Mouse (Mus musculus) CD4-positive, CD25-positive, alpha-beta regulatory T cell, adult 2 months (primary cell): ENCODE data around the gene Atp8a2.
A peak's percentile ranks its signal among the peaks of the same experiment; 100 is the strongest.

Experiments
- DNase-seq: peaks from one replicate; pipeline ENCODE4 v3.0.0-alpha.2; 2012; ENCODE audit warnings: low read depth, low spot score

The Atp8a2 gene

GRCm38 (mm10) chr14:59715695-59716442, 481.1 kb downstream of the Atp8a2 start:
- DNase-seq, result no peak

DNA sequence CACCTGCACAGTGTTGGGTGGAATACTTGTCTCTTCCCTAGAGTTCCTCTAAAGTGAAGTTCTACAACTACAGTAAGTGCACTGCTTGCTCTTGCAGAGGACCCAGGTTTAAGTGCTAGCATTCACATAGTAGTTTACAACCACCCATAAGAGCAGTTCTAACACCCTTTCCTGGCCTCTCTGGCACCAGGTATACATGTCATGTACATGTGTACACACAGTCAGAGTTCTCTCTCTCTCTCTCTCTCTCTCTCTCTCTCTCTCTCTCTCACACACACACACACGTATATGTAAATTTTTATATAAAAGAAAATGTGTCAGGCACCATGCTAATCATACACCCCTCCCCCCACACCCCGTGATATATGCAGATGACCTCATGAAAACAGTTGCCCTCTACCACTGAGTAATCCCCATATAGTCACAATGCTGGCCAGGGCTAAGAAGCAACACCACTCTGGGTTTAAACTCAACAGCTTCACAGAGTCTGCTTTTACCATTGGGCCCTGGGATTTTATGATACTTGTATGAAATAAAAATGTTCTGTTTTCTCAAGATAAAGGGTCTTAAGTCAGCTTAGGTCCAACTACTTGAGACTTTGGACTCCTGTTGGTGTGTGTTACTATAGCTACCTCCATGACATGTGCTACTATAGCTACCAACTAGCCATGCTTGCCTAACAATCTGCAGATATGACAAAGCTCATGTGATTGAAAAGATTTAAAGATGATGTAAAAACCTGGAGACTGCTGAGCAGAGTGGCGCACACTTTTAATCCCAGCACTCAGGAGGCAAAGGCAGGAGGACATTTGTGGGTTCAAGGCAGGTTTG, 487.3 kb downstream of the Atp8a2 start:
- DNase-seq, result no peak

DNA sequence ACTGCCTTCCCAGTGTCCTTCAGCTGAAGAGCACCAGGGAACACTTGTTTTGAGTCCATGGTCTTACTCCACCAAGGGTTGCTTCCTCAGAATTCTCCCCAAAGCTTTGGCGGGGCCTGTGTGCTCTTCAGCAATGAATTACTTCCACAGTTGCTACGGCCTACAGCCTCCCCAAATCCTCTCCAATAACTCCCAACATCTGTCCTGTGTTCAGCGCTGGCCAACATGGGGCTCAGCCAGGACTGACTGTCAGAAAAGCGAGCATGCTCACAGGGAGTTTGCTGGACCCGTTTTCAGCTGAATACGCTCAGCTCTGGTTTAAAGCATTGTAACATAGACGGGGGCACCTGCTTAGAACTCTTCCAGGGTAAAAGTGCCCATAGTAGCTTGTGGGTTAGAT, 489.0 kb downstream of the Atp8a2 start:
- DNase-seq, result no peak

DNA sequence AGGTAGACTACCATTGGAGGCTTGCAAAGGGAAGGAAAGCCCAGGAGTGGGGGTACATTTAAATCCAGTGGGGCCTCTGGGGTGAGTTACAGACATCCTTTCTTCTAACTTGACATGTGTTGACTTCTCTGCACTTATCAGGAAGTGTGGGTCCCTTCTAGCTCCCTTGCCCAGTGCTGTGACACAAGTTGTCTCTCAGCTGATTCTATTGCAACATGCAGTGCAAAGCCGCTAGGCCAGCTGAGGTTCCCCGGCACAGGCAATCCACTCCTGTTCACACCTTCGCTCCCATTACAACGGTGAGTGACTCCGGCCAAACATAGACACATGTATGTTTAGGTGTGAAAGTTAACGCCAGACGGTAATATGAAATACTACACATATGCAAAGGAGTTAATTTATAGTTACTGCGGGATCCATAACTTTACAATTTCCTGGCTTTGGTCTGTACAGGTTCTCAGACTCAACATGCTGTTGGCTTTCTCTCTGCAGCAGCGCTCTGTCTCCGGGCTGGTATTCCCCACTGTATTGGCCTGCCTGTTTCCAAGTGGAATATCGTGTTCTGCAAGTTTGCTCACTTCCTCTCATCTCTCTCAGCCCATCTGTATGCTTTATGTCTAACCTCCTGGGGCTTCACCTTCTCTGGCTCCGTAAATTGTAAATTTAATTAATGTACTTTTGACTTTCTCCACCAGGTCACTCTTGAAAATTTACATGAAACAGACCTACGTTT, 491.5 kb downstream of the Atp8a2 start:
- no peak for DNase-seq

GRCm38 (mm10) chr14:59701492-59701891, 495.5 kb downstream of the Atp8a2 start:
- no peak for DNase-seq

DNA sequence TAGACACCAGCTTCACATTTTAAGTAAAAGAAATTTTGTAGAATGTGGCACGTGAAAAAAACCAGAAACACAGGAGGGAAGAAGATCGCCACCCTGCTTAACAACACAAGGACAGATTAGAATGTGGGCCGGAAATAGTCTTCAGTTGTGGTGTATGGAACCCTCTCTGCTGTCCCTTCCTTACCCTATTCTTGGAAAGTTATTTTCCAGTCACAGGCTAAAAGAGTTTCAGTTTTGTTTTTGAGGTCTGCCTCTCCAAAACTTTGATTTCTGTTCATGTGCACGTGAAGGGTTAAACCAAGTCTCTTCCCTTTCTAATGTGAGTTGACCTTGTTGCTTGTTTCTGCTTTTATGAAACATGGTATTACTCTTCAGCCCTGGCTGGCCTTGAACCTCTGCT, 501.8 kb downstream of the Atp8a2 start:
- DNase-seq, result peak; percentile 16

DNA sequence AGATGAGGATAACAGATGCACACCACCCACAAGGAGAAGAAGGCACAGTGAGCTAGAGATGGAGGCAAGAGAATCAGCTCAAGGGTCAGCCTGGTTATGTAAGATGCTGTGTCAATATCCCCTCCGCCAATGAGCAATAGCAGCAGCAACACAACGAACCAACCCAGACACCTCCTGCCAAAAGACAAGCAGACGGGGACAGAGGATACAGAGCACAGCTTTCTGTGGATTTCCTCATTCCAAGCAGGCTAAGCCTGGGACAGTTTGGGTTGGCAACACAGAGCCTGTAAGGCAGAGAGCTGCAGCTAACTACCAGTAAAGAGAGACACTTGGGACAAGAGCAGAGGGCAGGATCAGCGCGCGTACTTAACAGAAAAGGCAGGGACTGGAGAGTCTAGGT, 504.8 kb downstream of the Atp8a2 start:
- DNase-seq, result no peak

- no peak for DNase-seq
These were observed 505.6 kb downstream of the Atp8a2 start for GRCm38 (mm10) chr14:59691402-59691801.

DNA sequence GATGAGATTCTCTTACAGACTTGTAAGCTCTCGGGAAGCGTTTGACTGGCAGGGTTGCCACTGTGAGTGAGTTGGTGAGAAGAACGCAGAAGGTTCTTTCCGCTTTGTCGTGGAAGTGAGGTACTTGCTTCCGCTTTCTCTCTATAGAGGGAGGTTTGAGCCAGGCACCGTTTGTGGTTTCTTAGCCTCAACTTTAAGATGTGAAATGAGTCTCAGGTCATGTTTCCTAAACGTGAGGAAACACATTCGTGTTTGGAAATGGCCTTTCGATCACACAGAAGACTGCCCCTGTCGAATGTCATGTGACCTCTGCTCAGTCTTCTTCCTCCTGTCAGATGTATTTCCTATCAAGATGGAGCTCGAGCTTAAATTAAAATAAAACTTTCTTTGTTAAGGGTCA, 506.0 kb downstream of the Atp8a2 start:
- DNase-seq, result peak; percentile 45

DNA sequence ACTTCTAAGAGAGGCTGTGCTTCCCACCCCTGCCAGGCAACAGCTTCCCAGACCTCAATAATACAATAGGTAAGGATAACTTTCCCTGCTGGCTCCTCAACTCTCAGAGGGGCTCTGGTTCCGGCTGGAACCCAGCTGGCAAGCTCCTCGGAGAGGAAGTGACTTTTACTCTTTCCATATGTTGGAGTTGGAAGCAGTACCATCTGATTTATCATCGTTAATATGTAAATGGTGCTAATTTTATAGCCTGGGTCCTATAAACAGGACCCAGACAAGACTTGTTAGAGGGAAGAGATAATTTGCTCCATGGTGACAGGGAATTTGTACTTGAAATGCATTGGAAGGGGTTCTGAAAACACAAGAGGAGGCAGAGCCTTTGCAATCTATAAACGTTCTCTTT, 507.4 kb downstream of the Atp8a2 start:
- no peak for DNase-seq

- no peak for DNase-seq
These were observed 510.8 kb downstream of the Atp8a2 start for GRCm38 (mm10) chr14:59686229-59686628.

GRCm38 (mm10) chr14:59685343-59685742, 511.6 kb downstream of the Atp8a2 start:
- no peak for DNase-seq

GRCm38 (mm10) chr14:59681906-59682305, 515.1 kb downstream of the Atp8a2 start:
- no peak for DNase-seq

GRCm38 (mm10) chr14:59677598-59678003, 519.4 kb downstream of the Atp8a2 start:
- DNase-seq, result no peak

DNA sequence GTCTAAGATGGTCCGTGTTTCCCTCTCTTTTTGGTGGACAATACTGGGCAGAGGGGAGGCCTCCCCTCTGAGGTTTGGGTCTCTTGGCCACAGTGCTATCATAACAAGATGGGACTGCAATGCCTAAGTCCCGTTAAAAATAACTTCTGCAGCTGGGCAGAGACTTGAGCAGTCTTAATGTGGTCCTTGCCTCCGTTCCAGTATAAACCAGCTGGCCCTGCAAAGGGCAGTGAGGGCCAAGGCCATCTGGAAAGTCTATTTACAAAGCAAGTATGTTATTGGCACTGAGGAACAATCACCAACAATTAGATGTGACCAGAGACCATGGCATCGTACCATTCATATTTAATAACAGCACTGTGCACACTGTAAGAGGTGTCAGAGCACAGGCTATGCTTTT, 521.6 kb downstream of the Atp8a2 start:
- no peak for DNase-seq

DNA sequence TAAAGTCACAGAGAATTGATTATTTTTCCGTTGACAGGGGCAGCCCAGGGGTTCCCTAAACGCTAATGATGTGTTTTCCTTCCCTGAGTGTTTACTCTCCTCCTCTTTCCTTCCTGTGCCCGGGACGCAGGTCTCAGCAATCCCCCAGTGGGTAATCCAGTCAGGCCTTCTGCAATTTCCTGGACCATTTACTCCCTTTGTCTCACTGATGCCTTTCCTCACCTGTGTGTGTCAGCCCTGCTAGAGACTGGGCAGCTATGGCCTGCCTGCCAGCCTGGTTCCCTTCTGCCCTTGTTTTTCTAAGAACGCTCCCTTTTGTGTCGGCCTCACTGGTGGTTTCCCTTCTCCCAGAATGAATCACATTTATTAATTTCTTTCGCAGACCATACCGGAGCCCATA, 522.4 kb downstream of the Atp8a2 start:
- DNase-seq, result no peak

GRCm38 (mm10) chr14:59672893-59673515, 524.0 kb downstream of the Atp8a2 start:
- DNase-seq, result no peak

- no peak for DNase-seq
These were observed 539.9 kb downstream of the Atp8a2 start for GRCm38 (mm10) chr14:59657098-59657497.

GRCm38 (mm10) chr14:59656591-59656990, 540.4 kb downstream of the Atp8a2 start:
- DNase-seq, result no peak

DNA sequence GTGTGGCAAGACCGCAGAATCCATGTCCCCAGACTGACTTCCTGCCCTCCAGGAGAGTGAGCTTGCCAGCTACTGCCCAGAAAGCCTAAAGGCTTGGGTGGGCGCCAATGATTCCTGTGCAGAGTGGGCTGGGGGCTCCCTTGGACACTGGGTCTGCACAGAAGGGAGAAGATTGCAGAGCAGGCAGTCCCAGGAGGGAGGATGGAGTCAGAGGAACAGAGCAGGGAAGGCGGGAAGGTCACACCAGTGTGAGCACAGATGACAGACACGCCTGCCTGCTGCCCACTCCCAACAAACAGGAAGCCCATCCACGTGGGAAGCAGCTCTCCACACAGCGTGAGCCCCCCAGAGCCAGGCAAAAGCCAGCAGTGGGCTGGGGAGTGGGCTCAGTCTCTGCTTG, 547.6 kb downstream of the Atp8a2 start:
- DNase-seq, result no peak

- DNase-seq, result no peak
These were observed 548.4 kb downstream of the Atp8a2 start for GRCm38 (mm10) chr14:59648611-59649010.
